Mouse (Mus musculus): ENCODE results near the gene Bpifb3.
A peak's percentile ranks its signal among the peaks of the same experiment; 100 is the strongest.

Bpifb3 gene

DNA sequence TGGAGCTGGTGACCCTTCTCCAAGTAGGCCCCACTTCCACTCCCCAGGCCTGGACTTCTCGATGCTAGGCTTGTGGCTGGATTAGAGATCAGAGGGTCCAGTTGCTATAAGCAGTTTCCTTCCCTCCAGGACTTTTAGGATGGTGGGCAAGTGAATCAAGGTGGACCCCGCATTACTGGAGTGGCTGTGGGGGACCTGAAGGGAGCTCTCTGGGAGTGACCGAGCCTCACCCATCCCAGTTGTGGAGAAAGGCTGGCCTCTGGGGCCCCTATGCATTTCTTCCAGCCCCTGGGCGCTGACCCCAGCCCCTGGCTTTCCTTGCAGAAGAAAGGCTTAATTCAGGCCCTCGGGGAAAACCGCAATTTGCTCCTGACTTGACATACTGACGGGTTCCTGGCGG is at the start of gene Bpifb3:
Gene Bpifb3 (plus strand): TSS at position 301 of the 400 bp plus-strand sequence.
- DNase-seq = no peak

DNA sequence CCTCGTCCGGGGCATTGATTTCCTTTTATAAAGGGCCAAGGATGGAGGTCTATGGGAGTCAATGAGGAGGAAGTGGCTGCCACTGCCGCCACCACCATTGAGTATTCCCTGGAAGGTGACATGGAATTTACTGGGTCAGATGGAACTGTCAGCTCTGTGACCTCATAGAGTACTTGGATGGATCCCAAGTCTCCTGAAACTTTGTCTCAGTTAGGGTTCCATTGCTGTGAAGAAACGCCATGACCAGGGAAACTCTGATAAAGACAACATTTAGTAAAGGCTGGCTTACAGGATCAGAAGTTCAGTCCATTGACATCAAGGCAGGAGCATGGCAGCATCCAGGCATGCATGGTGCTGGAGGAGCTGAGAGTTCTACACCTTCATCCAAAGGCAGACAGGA is 47.0 kb upstream of the Bpifb3 start, which contains the start of gene Sun5:
Gene Sun5 (minus strand): TSS at position 101 of the 400 bp plus-strand sequence.
- no peak for DNase-seq

- no peak for DNase-seq
These were observed 43.3 kb upstream of the Bpifb3 start, which contains the start of gene Bpifb2 for GRCm38 (mm10) chr2:153874745-153875144. Bpifb2 (plus strand) TSS chr2:153875045.

DNA sequence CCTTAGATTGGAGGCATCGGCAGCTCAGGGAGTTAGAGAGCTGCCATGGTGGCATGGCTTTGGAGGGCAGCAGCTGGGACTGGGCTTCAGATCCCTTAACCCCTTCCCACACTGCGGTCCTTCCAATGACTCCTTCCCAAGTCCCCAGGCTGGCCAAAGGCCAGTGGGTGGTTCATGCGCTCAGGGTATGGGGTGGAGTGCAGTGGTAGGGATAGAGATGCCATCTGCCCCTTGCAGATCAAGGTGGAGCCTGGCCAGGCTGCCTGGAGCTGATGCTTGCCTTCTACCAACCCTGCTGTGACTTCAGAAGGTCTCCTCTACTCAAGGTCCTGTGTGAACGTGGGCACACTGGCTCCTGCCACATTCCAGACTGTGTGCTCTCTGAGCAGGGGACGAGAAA is 18.9 kb upstream of the Bpifb3 start:
- DNase-seq = peak; percentile 41

DNA sequence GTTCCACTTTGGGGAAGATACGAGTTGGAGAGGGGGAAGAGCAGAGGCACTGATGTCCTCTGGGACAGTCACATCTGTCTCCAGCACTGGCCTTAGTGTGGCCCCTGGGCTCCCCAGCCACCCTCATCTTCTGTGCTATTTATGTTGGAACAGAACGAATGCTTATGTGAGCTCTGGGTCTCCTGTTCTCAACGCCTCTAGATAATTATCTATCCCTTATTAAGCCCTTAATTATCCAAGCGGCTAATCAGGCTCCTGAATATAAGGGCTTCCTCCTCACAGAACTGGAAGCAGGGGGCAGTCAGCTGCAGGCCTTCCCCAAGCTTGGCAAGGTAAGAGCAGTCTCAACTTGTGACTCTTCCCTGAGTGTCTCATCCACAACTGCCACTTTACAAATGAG is 17.9 kb upstream of the Bpifb3 start, which contains the start of gene Bpifb6:
Gene Bpifb6 (plus strand): TSS at position 301 of the 400 bp plus-strand sequence.
- no peak for DNase-seq

DNA sequence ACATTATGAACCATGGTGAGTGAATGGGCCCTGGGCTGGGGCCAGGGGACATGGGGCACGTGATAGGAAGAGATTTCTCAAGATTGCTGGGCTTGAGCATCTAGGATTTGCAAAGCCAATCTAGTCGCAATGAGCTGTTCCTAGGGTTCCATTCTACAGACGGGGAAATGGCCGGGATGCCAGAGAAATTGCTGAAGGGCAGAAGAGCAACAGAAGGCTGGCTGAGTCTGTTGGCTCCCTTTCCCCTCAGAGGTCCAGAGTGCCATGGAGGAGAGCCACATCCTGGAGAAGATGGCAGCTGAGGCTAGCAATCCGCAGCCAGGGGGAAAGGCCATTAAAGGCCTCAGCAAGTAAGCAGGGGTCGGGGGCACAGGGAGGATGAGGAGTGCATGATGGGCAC is 15.3 kb upstream of the Bpifb3 start:
- DNase-seq = peak; percentile 68

DNA sequence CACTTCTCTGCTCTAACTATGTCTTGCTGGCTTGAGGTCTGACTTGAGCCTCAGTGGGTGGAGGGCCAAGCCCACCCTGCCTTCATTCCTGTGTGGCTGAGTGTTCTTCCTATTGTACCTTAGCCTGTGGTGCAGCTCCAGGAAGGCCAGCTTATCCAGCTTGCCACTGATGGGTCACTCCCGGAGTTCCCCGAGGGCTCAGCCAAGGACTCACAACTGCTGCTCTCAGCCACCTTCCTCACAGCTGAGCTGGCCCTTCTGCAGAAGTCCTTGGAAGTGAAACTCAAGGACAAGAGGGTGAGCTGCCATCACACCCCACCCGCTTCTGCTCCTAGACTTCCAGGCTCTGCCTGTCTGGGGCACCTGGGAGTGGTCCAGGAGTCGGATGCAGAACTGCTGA is 11.4 kb upstream of the Bpifb3 start:
- DNase-seq = no peak

GRCm38 (mm10) chr2:153914151-153914550 is 3.9 kb upstream of the Bpifb3 start:
- DNase-seq = no peak

GRCm38 (mm10) chr2:153921246-153921645 is 3.2 kb downstream of the Bpifb3 start:
- no peak for DNase-seq

- DNase-seq = peak; percentile 61
These were observed 11.9 kb downstream of the Bpifb3 start for GRCm38 (mm10) chr2:153929871-153930413.

- DNase-seq = no peak
These were observed 13.1 kb downstream of the Bpifb3 start for GRCm38 (mm10) chr2:153931125-153931524.

DNA sequence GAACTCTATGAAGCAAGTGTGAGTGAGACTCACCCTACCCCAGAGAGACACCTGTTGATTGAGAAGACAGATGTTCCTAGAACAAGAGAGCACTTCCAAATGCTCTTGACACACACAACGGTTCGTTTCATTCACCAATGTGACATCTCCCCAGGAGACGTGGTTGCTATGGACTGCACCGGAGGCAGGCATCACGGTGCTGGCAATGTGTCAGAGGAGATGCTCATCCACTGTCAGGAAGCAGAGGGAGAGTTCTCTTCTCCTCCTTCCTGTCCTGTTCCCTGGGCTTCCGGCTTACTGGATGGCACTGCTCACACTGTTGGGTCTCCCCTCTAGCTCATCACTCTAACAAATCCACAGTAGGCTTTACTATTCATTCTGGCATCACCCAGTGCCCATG is 15.3 kb downstream of the Bpifb3 start:
- DNase-seq = no peak

GRCm38 (mm10) chr2:153935348-153935747 is 17.3 kb downstream of the Bpifb3 start:
- no peak for DNase-seq

GRCm38 (mm10) chr2:153937843-153938242 is 19.8 kb downstream of the Bpifb3 start, which contains the start of gene Bpifb4:
Bpifb4 (plus strand) TSS chr2:153938212.
- no peak for DNase-seq

- peak; percentile 64 for DNase-seq
These were observed 25.5 kb downstream of the Bpifb3 start for GRCm38 (mm10) chr2:153943537-153943936.

DNA sequence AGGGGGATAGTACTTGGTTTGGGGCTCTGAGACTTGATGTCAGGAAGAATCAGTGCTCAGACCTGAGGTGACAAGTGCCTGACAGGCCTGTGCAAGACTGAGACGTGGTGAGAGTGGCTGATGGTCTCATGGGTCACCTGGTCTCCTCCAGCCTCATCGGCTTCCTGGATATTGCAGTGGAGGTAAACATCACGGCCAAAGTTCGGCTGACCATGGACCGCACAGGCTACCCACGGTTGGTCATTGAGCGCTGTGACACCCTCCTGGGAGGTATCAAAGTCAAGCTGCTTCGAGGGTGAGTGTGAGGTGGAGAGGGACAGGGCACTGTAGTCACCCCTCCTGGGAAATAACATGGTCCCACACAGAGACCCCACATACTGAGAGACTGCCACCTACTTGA is 26.5 kb downstream of the Bpifb3 start:
- DNase-seq = no peak

GRCm38 (mm10) chr2:153952897-153953296 is 34.9 kb downstream of the Bpifb3 start:
- DNase-seq = peak; percentile 63

DNA sequence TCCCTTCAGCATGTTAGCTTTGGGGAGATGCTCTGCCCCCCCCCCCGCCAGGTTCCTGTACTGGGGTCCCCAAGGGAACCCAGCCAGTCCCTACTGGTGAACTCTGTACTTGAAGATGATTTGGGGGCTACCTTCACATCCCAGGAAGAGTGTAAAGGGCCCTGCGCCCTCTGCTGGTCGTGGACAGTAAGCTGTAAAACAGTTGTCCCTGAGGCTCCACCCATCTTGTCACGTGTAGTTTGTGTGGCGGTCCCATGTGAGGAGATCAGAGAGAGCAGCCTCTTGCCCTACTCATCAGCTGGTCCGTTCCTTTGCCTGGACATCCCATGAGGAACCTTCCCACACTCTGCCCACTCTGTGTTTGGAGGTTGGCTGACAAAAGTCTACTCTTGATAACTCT is 35.8 kb downstream of the Bpifb3 start:
- DNase-seq = no peak

- DNase-seq = peak; percentile 67
These were observed 44.8 kb downstream of the Bpifb3 start for GRCm38 (mm10) chr2:153962821-153963331.

- peak; percentile 94 for DNase-seq
These were observed 45.3 kb downstream of the Bpifb3 start for GRCm38 (mm10) chr2:153963334-153963733.

- no peak for DNase-seq
These were observed 52.2 kb downstream of the Bpifb3 start for GRCm38 (mm10) chr2:153970221-153970620.

GRCm38 (mm10) chr2:153974582-153974981 is 56.6 kb downstream of the Bpifb3 start, which contains the start of gene Bpifa6:
Bpifa6 (plus strand) TSS chr2:153974945.
- no peak for DNase-seq

Data from cerebellum, adult 11 months (tissue).